Mouse (Mus musculus) Patski (cell line): Measurements from ENCODE around the gene Fance. TPM values are rescaled to one million over a fixed set of nuclear protein-coding genes. Genes with fewer than 3 reads are reported as not detected.

Source experiments
- ATAC-seq: fragments of 100-300 bp; one replicate; pipeline ENCODE4 v1.8.0; 2021
- CTCF ChIA-PET: fragments of 350-600 bp; sonication (Branson Sonifier 250); formaldehyde crosslinking; loops from one replicate; lab custom pipeline; 2022; ENCODE audit warnings: inconsistent platforms; lab: Charles Lee
- POLR2A ChIA-PET: fragments of 350-600 bp; sonication (Branson Sonifier 250); formaldehyde crosslinking; loops from one replicate; lab custom pipeline; 2022; ENCODE audit warnings: antibody characterized with exemption, inconsistent platforms; lab: Charles Lee
- DNase-seq: peaks from one replicate; pipeline ENCODE4 v3.0.0-alpha.2; 2011; ENCODE audit warnings: low read depth, low spot score
- H3K27me3 ChIP-seq: fragments of 371-371 bp; one replicate; pipeline ENCODE4 v1.5.1; 2021
- CTCF ChIP-seq: fragments of 100-300 bp; IDR thresholded peaks from one replicate; pipeline ENCODE4 v1.5.1; 2021
- in situ Hi-C: fragments of 300-500 bp; cut with MboI; formaldehyde crosslinking; loops from 3 replicates; pipeline ENCODE4 v1.11.1; 2018; ENCODE audit warnings: low pct_unique_long_range_greater_than_20kb, mixed read lengths
- polyA plus RNA-seq: library from polyadenylated mRNA; unstranded; gene quantifications from one replicate; pipeline ENCODE4 v1.2.3, GENCODE M21; 2021

Gene Fance
- polyA plus RNA-seq, 1 experiment from 2014 or later, result 44.9 TPM

GRCm38 (mm10) chr17:28290262-28290661 lies 23.1 kb upstream of the Fance start:
- no peak for DNase-seq
- POLR2A ChIA-PET, result no interaction called here
- ATAC-seq, result no peak

GRCm38 (mm10) chr17:28290671-28291070 lies 22.6 kb upstream of the Fance start:
- in situ Hi-C loops, result no loop called here
- no peak for TF ChIP-seq CTCF
- no peak for DNase-seq
- no peaks in the 10 kb centered on the region for H3K27me3 ChIP-seq
- ChIA-PET CTCF (interaction anchor here (1.2 to 1.3 kb wide), 2 partner anchors 58 to 65 kb away, joined by 3 to 5 read pairs; partner anchors contain the start of gene Ppard), POLR2A (no interaction called here)
- ATAC-seq, result no peak

More at GRCm38 (mm10) chr17:28290262-28290661, 23.1 kb upstream of the Fance start:
- no peaks in the 10 kb centered on the region for H3K27me3 ChIP-seq
- CTCF ChIA-PET, result interaction anchor here (1.2 to 1.3 kb wide), 2 partner anchors 58 to 64 kb away, joined by 3 to 5 read pairs; partner anchors contain the start of gene Ppard
- in situ Hi-C loops, result no loop called here
- TF ChIP-seq CTCF, result no peak

GRCm38 (mm10) chr17:28291346-28291745 lies 22.0 kb upstream of the Fance start:
- H3K27me3 ChIP-seq, result no peaks in the 10 kb centered on the region
- in situ Hi-C loops, result no loop called here
- POLR2A ChIA-PET, result no interaction called here
- TF ChIP-seq CTCF, result no peak
- CTCF ChIA-PET, result interaction anchor here (1.2 to 1.3 kb wide), 2 partner anchors 59 to 65 kb away, joined by 3 to 5 read pairs; partner anchors contain the start of gene Ppard
- no peak for ATAC-seq
- DNase-seq, result no peak

- POLR2A ChIA-PET, result interaction anchor here (1.0 kb wide), 1 partner anchor 47 kb away, joined by 5 read pairs; no protein-coding TSS in a partner anchor
- TF ChIP-seq CTCF, result no peak
- DNase-seq, result no peak
- H3K27me3 ChIP-seq, result no peaks in the 10 kb centered on the region
- ATAC-seq, result no peak
- CTCF ChIA-PET, result no interaction called here
- in situ Hi-C loops, result no loop called here
Observed at GRCm38 (mm10) chr17:28293716-28294115, 19.6 kb upstream of the Fance start.

- no peak for ATAC-seq
- TF ChIP-seq CTCF, result no peak
- CTCF ChIA-PET, result interaction anchor here (1.3 to 1.9 kb wide), 2 partner anchors 21 to 69 kb away, joined by 3 to 6 read pairs; no protein-coding TSS in a partner anchor
- in situ Hi-C loops, result no loop called here
- H3K27me3 ChIP-seq, result no peaks in the 10 kb centered on the region
- POLR2A ChIA-PET, result no interaction called here
- no peak for DNase-seq
Observed at GRCm38 (mm10) chr17:28294449-28295333, 18.6 kb upstream of the Fance start.

GRCm38 (mm10) chr17:28298888-28299287 lies 14.4 kb upstream of the Fance start:
- no peak for TF ChIP-seq CTCF
- no peak for DNase-seq
- ATAC-seq, result no peak
- POLR2A ChIA-PET, result no interaction called here
- no peaks in the 10 kb centered on the region for H3K27me3 ChIP-seq
- in situ Hi-C loops, result no loop called here
- CTCF ChIA-PET, result interaction anchor here (1.3 to 4.3 kb wide), 3 partner anchors 10 to 73 kb away, joined by 3 to 21 read pairs (median 7); no protein-coding TSS in a partner anchor

- in situ Hi-C loops, result no loop called here
- no peak for TF ChIP-seq CTCF
- ATAC-seq (no peak), DNase-seq (no peak)
- POLR2A ChIA-PET, result no interaction called here
- CTCF ChIA-PET, result interaction anchor here (1.3 to 4.3 kb wide), 2 partner anchors 9 to 74 kb away, joined by 3 to 21 read pairs; no protein-coding TSS in a partner anchor
- no peaks in the 10 kb centered on the region for H3K27me3 ChIP-seq
Observed at GRCm38 (mm10) chr17:28299669-28300320, 13.5 kb upstream of the Fance start.

GRCm38 (mm10) chr17:28300323-28300722 lies 13.0 kb upstream of the Fance start:
- POLR2A ChIA-PET, result no interaction called here
- DNase-seq, result no peak
- in situ Hi-C loops, result no loop called here
- ATAC-seq, result no peak
- CTCF ChIA-PET, result interaction anchor here (0.9 to 4.3 kb wide), 3 partner anchors 8 to 74 kb away, joined by 3 to 21 read pairs (median 3); no protein-coding TSS in a partner anchor
- TF ChIP-seq CTCF, result no peak
- H3K27me3 ChIP-seq, result no peaks in the 10 kb centered on the region

GRCm38 (mm10) chr17:28300850-28301249 lies 12.5 kb upstream of the Fance start:
- DNase-seq (no peak), ATAC-seq (no peak)
- H3K27me3 ChIP-seq, result no peaks in the 10 kb centered on the region
- POLR2A ChIA-PET, result no interaction called here
- in situ Hi-C loops, result no loop called here
- CTCF ChIA-PET, result interaction anchor here (0.9 to 4.3 kb wide), 2 partner anchors 45 to 75 kb away, joined by 3 to 21 read pairs; no protein-coding TSS in a partner anchor
- TF ChIP-seq CTCF, result no peak

GRCm38 (mm10) chr17:28305172-28305571 lies 8.1 kb upstream of the Fance start:
- TF ChIP-seq CTCF, result no peak
- ChIA-PET CTCF (interaction anchor here (2.1 kb wide), 1 partner anchor 79 kb away, joined by 9 read pairs; no protein-coding TSS in a partner anchor), POLR2A (no interaction called here)
- no peaks in the 10 kb centered on the region for H3K27me3 ChIP-seq
- ATAC-seq (no peak), DNase-seq (no peak)
- in situ Hi-C loops, result loop anchor here (5.0 kb wide), 1 partner anchor 78 kb away; no protein-coding TSS in a partner anchor
